Mouse (Mus musculus) liver, adult 2 months (tissue): ENCODE measurements around the gene Ngf.

Experiments
- CTCF ChIP-seq: fragments of 200-500 bp; IDR thresholded peaks from 2 replicates; pipeline ENCODE4 v1.5.1; 2011; ENCODE audit warnings: low read depth, low read length, control low read depth
- POLR2A ChIP-seq: fragments of 200-500 bp; IDR thresholded peaks from 2 replicates; pipeline ENCODE4 v1.6.1; 2011; ENCODE audit warnings: low read length, control low read depth; ENCODE audit not compliant: insufficient read depth; ENCODE audit errors: extremely low read depth

- no peak for TF ChIP-seq POLR2A
- no peak for TF ChIP-seq CTCF
Measured at GRCm38 (mm10) chr3:102474275-102475155, 4.8 kb downstream of the Ngf start.
